ENCODE assay signal across 27 mouse cellular contexts in genomic region chr7:6151266-6151665, GRCm38 (mm10). TPM values are rescaled to one million over a fixed set of nuclear protein-coding genes. Genes with fewer than 3 reads are reported as not detected.
DNase-seq lines count a peak whose midpoint lies in the region; ATAC-seq and TF ChIP-seq lines count a peak whose summit lies in the region.
"Had no signal": no experiment of that assay in that cellular context is flagged by ENCODE, and none has a peak within 500 bp of the region (broad histone marks: within the 10 kb centered on the region; RNA-seq: fewer than 3 reads in every experiment).

No protein-coding gene starts in this region.

- ATAC-seq in liver, postnatal 0 days = no peak
- ATAC-seq: forebrain, embryonic 16.5 days; intestine, embryonic 15.5 days had no signal

- DNase-seq in cerebellum, adult 2 months = no peak
- no peak for DNase-seq in cerebellum, adult 9-10 months
- no peak for DNase-seq in left cerebral cortex, adult 2 months (ENCODE audit: extremely low spot score in 1 of 2, low spot score in 2 of 2)
- DNase-seq in left cerebral cortex, postnatal 10 days (ENCODE audit: extremely low spot score in 1 of 2, low spot score in 2 of 2) = no peak
- DNase-seq in liver, postnatal 0 days = no peak
- no peak for DNase-seq in spleen, adult 18-20 months
- no peak for DNase-seq in Muller cell, postnatal 12 days (ENCODE audit: inconsistent ontology term)
- DNase-seq: cerebellum, postnatal 36 days; heart, postnatal 4 days; lung, postnatal 14 days; right cerebral cortex, postnatal 14 days; thymus, postnatal 25 days had no signal

- no peak overlapping the region; the same call in 1 of the 2 replicates for H3K9ac ChIP-seq in liver, postnatal 0 days (replicated peaks)
- H3K9ac ChIP-seq: embryonic facial prominence, embryonic 15.5 days; heart, embryonic 12.5 days; hindbrain, embryonic 15.5 days; intestine, embryonic 15.5 days; limb, embryonic 15.5 days had no signal

- no peaks in the 10 kb centered on the region for H3K36me3 ChIP-seq in liver, postnatal 0 days (replicated peaks; ENCODE audit: insufficient read depth, low read length)
- H3K36me3 ChIP-seq: embryonic facial prominence, embryonic 15.5 days; heart, embryonic 12.5 days; hindbrain, embryonic 15.5 days; intestine, embryonic 15.5 days; limb, embryonic 15.5 days had no signal

- no peak overlapping the region for H3K4me2 ChIP-seq in liver, postnatal 0 days (ENCODE audit: low read depth, low read length)
- H3K4me2 ChIP-seq: embryonic facial prominence, embryonic 15.5 days; heart, embryonic 12.5 days; hindbrain, embryonic 15.5 days; intestine, embryonic 15.5 days; limb, embryonic 15.5 days had no signal

- H3K27me3 ChIP-seq in cerebellum, adult 2 months (ENCODE audit: control insufficient read depth, insufficient read depth, low read length) = no peaks in the 10 kb centered on the region
- H3K27me3 ChIP-seq in liver, postnatal 0 days (ENCODE audit: insufficient read depth, low read length) = no peaks in the 10 kb centered on the region
- H3K27me3 ChIP-seq: embryonic facial prominence, embryonic 15.5 days; heart, embryonic 12.5 days; hindbrain, embryonic 15.5 days; intestine, embryonic 15.5 days; limb, embryonic 15.5 days had no signal

- TF ChIP-seq CTCF in cerebellum, adult 2 months (IDR thresholded peaks at IDR 0.05; ENCODE audit: borderline replicate concordance, insufficient read depth, low read depth, low read length) = no peak
- TF ChIP-seq CTCF in left cerebral cortex, adult 2 months (IDR thresholded peaks at IDR 0.05) = no peak
- TF ChIP-seq CTCF in bone marrow macrophage, adult 2 months (IDR thresholded peaks at IDR 0.05; ENCODE audit: low read depth, low read length) = no peak
- no peak for TF ChIP-seq CTCF in liver, postnatal 0 days (IDR thresholded peaks at IDR 0.05; ENCODE audit: low read depth)

- peak overlapping the region; percentile 38; the same call in 1 of the 2 replicates for H3K27ac ChIP-seq in cerebellum, adult 2 months (ENCODE audit: insufficient read depth, low read length)
- peak overlapping the region; percentile 40; the same call in 1 of the 2 replicates for H3K27ac ChIP-seq in left cerebral cortex, adult 2 months
- H3K27ac ChIP-seq in bone marrow macrophage, adult 2 months (ENCODE audit: insufficient read depth, low read depth, low read length) = peak overlapping the region; percentile 82
- H3K27ac ChIP-seq in liver, postnatal 0 days (ENCODE audit: low read depth) = peak overlapping the region; percentile 45
- H3K27ac ChIP-seq: embryonic facial prominence, embryonic 15.5 days; hindbrain, embryonic 15.5 days; intestine, embryonic 15.5 days; limb, embryonic 15.5 days; midbrain, embryonic 10.5 days had no signal

- TF ChIP-seq EP300 in liver, postnatal 0 days (IDR thresholded peaks at IDR 0.05; ENCODE audit: low read depth) = no peak

- TF ChIP-seq POLR2A in cerebellum, adult 2 months (IDR thresholded peaks at IDR 0.05; ENCODE audit: borderline replicate concordance, insufficient read depth, low read length) = no peak
- TF ChIP-seq POLR2A in bone marrow macrophage, adult 2 months (IDR thresholded peaks at IDR 0.05; ENCODE audit: borderline replicate concordance, low read depth, low read length) = no peak

- peaks cover 45% of the 10 kb centered on the region for H3K4me1 ChIP-seq in cerebellum, adult 2 months (ENCODE audit: control insufficient read depth, insufficient read depth, low read length)
- H3K4me1 ChIP-seq in bone marrow macrophage, adult 2 months (ENCODE audit: control insufficient read depth, insufficient read depth, low read length) = peaks cover 73% of the 10 kb centered on the region
- peaks cover 75% of the 10 kb centered on the region for H3K4me1 ChIP-seq in liver, postnatal 0 days (ENCODE audit: insufficient read depth)

- intact Hi-C loops in left cerebral cortex, adult 2 months (cut with DNase I) = loop anchor here (10.0 kb wide), 1 partner anchor 1144 kb away; no protein-coding TSS in a partner anchor
- intact Hi-C loops in left cerebral cortex, postnatal 10 days (cut with DNase I) = no loop called here

- WGBS in cerebellum, adult 2 months = 21% methylated on average over 1 of the region's 1 CpGs
- 80% methylated on average over 1 of the region's 1 CpGs for WGBS in liver, postnatal 0 days (ENCODE audit: insufficient replicate concordance)

- H3K9me3 ChIP-seq in liver, postnatal 0 days (ENCODE audit: low read length) = no peaks in the 10 kb centered on the region
- H3K9me3 ChIP-seq: embryonic facial prominence, embryonic 15.5 days; heart, embryonic 12.5 days; hindbrain, embryonic 15.5 days; intestine, embryonic 15.5 days; limb, embryonic 15.5 days; midbrain, embryonic 10.5 days had no signal

- H3K4me3 ChIP-seq in cerebellum, adult 2 months (replicated peaks; ENCODE audit: insufficient read depth, low read depth, low read length) = no peak overlapping the region
- no peak overlapping the region for H3K4me3 ChIP-seq in left cerebral cortex, adult 2 months
- H3K4me3 ChIP-seq in bone marrow macrophage, adult 2 months (ENCODE audit: insufficient read depth, low read length) = peak overlapping the region; percentile 25
- H3K4me3 ChIP-seq in liver, postnatal 0 days (ENCODE audit: low read depth, low read length) = no peak overlapping the region
- H3K4me3 ChIP-seq: embryonic facial prominence, embryonic 15.5 days; heart, embryonic 12.5 days; hindbrain, embryonic 15.5 days; intestine, embryonic 15.5 days; limb, embryonic 15.5 days; midbrain, embryonic 10.5 days had no signal

RNA-seq across cellular contexts. Expression of gene Zfp787, which starts 4.5 kb away (rescaled TPM):
- polyA plus RNA-seq in cerebellum, adult 2 months (2012; rRNA removed) = 45.2 and 45.9 TPM in 2 replicates
- total RNA-seq in left cerebral cortex, adult 2 months (2021) = 10 to 100 TPM; 27.8 to 30.2 TPM
- total RNA-seq in left cerebral cortex, postnatal 10 days (2021) = 10 to 100 TPM; 26.1 to 27.2 TPM
- 22.8 and 25.1 TPM in 2 replicates for polyA plus RNA-seq in bone marrow macrophage, adult 2 months (2012; ENCODE audit: insufficient read depth, insufficient read length, missing spikeins)
- polyA plus RNA-seq in liver, postnatal 0 days (2015; fragmentation: Nextera tagmentation; extraction: Ambion mirVana) = 38.1 and 39.5 TPM in 2 replicates

RNA-seq across cellular contexts. Expression of gene Zfp444, which starts 20.8 kb away (rescaled TPM):
- polyA plus RNA-seq in cerebellum, adult 2 months (2012; rRNA removed) = 52.0 and 52.2 TPM in 2 replicates
- total RNA-seq in left cerebral cortex, adult 2 months (2021) = 10 to 100 TPM; 62.0 to 66.7 TPM
- total RNA-seq in left cerebral cortex, postnatal 10 days (2021) = 10 to 100 TPM; 54.8 to 64.3 TPM
- polyA plus RNA-seq in bone marrow macrophage, adult 2 months (2012; ENCODE audit: insufficient read depth, insufficient read length, missing spikeins) = 21.8 and 24.2 TPM in 2 replicates
- 26.0 and 27.3 TPM in 2 replicates for polyA plus RNA-seq in liver, postnatal 0 days (2015; fragmentation: Nextera tagmentation; extraction: Ambion mirVana)

RNA-seq across cellular contexts. Expression of gene Galp, which starts 45.6 kb away (rescaled TPM):
- polyA plus RNA-seq in cerebellum, adult 2 months (2012; rRNA removed) = not detected in 2 replicates
- not detected for total RNA-seq in left cerebral cortex, adult 2 months (2021)
- total RNA-seq in left cerebral cortex, postnatal 10 days (2021) = not detected
- polyA plus RNA-seq in bone marrow macrophage, adult 2 months (2012; ENCODE audit: insufficient read depth, insufficient read length, missing spikeins) = not detected in 2 replicates
- not detected in 2 replicates for polyA plus RNA-seq in liver, postnatal 0 days (2015; fragmentation: Nextera tagmentation; extraction: Ambion mirVana)
- total RNA-seq: gastrocnemius, postnatal 4 days; heart, postnatal 4 days; layer of hippocampus, postnatal 25 days; left cerebral cortex, postnatal 36 days; MEL; midbrain, postnatal 0 days; neutrophil, adult 5-6 weeks had no signal
- polyA plus RNA-seq: embryonic facial prominence, embryonic 15.5 days; forebrain, embryonic 16.5 days; heart, embryonic 12.5 days; hindbrain, embryonic 15.5 days; intestine, embryonic 15.5 days; kidney, embryonic 16.5 days; limb, embryonic 15.5 days; midbrain, embryonic 10.5 days; midbrain, postnatal 0 days had no signal
